Mouse (Mus musculus) retina, postnatal 1 day (tissue): ENCODE measurements at regions not wholly inside any gene's neighbourhood (a gene's known extent, or its start where the extent isn't known, plus 50 kb on each side); places are given as distances from the start of the nearest gene placed in this dataset.
"Not testable (repeated sequence)": the region's sequence is repeated elsewhere in the genome, so short reads cannot be mapped to it uniquely, and the experiment has no call there.

Experiments
- DNase-seq: peaks from one replicate; pipeline ENCODE4 v3.0.0-alpha.2; 2012

DNA sequence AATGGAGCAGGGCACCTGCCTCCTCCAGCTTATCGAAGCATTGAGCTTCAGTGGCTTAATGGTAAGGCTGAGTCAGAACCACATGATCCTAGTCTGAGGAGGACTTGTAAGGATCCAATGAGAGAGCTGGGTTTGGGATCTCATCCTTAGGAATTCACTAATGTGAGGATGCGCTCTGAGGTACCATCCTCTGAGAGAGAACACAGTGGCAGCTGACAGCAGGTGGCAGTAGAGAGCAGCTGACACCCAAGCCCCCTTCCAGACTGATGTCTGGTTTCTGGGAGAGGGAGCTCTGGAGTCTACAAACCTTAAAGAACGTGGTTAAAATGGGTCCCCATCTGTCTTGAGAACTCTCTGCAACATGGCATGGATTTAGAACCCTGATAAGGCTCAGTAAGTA lies 137.8 kb downstream of the B3glct start:
- peak; percentile 70 for DNase-seq

DNA sequence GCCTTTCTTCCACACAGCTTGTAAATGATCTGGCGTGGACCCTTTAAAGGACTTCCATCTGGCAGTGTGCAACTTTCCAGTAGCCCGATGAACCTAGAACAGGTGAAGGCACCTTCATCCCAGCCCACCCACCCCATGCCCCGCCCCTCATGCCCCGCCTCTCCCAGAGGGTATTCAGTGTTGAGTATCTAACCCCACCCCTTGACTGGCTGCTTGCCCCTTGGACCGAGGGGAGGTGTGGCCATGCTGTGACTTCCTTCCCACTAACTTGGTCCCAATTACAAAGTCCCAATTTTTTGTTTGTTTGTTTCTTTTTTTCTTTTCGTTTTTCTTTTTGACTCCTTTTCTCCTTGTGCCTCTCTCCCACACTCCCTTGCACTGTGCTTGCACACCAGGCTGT lies 140.8 kb downstream of the B3glct start:
- no peak for DNase-seq

GRCm38 (mm10) chr5:149823821-149824220 lies 145.8 kb downstream of the B3glct start:
- no peak for DNase-seq

DNA sequence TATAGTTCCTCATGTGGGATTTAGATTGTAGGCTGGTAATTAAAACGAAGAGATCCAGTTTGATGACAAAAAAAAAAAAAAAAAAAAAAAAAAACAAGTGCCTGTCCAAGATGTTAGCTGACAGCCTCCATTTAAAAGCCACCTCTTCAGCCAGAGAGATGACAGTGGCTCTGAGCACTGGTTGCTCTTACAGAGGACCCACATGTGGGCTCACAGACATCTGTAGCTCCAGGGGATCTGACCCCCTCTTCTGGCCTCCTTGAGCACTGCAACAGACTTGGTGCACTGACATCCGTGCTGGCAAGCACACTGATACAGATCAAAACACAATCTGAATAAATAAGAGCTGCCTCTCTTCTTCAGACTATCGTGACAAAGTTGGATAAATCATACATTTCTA lies 149.6 kb downstream of the B3glct start:
- DNase-seq: no peak

GRCm38 (mm10) chr5:149831122-149831861 lies 153.3 kb downstream of the B3glct start:
- peak; percentile 86 for DNase-seq

GRCm38 (mm10) chr5:149837379-149837778 lies 159.3 kb downstream of the B3glct start:
- DNase-seq: no peak

- DNase-seq: no peak
Measured at GRCm38 (mm10) chr5:149842491-149842890, 164.5 kb downstream of the B3glct start.

GRCm38 (mm10) chr5:149843310-149843709 lies 165.3 kb downstream of the B3glct start:
- no peak for DNase-seq

- no peak for DNase-seq
Measured at GRCm38 (mm10) chr5:149845256-149845655, 167.2 kb downstream of the B3glct start.

- DNase-seq: no peak
Measured at GRCm38 (mm10) chr5:149848465-149848864, 170.0 kb upstream of the Rxfp2 start.

- DNase-seq: peak; percentile 83
Measured at GRCm38 (mm10) chr5:149851011-149851410, 167.5 kb upstream of the Rxfp2 start.

DNA sequence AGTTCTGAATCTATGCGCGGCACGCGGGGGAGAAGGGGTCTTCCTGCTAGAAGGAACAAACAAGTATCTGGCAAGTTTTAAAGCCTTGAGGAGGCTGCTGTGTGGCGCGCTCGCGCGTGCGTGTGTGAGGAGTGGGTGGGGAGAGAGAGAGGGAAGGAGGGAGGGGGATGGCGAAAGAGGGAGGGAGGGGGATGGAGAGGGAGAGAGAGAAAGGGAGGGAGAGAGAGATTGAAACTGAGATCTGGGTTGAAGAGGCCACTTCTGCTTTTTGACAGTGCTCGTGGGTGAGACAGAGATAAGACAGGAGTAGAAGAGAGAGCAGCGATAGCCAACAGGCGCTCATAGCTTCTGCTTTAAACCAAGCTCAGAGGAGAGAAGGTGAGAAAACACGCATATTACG lies 166.0 kb upstream of the Rxfp2 start:
- DNase-seq: no peak

DNA sequence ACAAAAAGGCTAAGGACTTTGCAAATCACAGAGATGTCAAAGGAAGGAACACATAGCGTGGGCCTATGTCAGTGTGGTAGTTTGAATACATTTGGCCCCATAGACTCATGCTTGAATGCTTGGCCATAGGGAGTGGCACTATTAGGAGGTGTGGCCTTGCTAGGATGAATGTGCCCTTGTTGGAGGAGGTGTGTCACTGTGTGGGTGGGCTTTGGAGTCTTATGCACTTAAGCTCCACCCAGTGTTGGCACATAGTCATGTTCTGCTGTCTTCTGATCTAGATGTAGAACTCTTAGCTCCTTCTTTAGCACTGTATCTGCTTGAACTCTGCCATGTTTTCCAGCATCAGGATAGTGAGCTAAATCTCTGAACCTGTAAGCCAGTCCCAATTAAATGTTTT lies 162.4 kb upstream of the Rxfp2 start:
- no peak for DNase-seq

DNA sequence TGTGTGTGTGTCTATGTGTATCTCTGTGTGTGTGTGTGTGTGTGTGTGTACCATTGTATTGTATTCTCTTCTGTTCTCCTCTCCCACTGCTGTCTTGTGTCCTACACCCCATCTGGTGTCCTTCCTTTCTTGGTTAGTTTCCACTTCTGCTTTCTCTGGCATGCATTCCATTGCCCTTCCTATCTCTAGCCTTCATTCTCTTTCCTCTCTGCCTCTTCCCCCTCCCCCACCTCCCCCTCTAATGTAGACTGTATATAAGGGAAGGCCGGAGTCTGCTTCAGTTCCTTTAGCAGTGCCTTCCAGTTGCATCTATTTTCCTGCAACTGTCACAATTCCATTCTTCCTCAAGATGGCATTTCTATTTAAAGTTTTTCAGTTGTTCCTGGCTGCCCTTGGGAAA lies 161.5 kb upstream of the Rxfp2 start:
- DNase-seq: no peak

- peak; percentile 63 for DNase-seq
Measured at GRCm38 (mm10) chr5:149861489-149861962, 156.9 kb upstream of the Rxfp2 start.

DNA sequence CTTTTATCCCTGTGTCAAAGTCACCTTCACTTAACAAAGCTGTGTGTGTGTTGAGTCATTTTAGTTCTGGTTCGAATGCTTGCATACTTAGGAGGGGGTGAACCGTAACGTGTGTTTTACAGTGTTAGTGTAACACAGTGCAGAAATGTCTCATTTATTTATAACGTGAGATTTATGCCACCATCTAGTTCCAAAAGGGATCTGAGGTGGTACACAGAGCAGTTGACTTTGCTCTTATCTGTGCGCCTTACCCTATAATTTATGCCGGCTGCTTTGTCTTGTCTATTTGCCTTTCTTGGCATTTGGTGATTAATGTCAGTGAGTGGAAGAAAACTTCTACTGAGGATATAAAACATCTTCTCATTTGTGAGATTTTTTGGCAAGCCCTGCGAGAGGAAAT lies 150.5 kb upstream of the Rxfp2 start:
- DNase-seq: no peak

DNA sequence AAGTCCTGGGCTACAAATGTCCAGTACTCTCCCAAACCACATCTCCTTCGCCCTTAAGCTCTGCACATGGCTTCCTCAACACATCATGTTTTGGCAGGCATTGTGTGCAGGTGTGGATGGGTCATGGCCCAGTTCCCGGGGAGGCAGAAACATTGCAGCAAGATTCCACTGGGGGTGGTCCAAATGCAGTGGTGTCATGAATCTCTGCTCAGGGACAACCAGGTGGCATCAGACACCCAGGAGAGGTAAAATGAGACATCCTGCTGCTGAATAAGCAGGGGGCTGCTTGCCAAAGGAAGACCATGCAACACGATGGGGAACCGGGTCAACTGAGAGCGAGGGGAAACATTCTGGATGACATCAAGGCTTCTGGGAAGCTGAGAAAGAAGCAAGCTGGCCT lies 149.0 kb upstream of the Rxfp2 start:
- no peak for DNase-seq

GRCm38 (mm10) chr5:149870596-149870995 lies 147.9 kb upstream of the Rxfp2 start:
- DNase-seq: no peak

GRCm38 (mm10) chr5:149871521-149871920 lies 147.0 kb upstream of the Rxfp2 start:
- DNase-seq: no peak

DNA sequence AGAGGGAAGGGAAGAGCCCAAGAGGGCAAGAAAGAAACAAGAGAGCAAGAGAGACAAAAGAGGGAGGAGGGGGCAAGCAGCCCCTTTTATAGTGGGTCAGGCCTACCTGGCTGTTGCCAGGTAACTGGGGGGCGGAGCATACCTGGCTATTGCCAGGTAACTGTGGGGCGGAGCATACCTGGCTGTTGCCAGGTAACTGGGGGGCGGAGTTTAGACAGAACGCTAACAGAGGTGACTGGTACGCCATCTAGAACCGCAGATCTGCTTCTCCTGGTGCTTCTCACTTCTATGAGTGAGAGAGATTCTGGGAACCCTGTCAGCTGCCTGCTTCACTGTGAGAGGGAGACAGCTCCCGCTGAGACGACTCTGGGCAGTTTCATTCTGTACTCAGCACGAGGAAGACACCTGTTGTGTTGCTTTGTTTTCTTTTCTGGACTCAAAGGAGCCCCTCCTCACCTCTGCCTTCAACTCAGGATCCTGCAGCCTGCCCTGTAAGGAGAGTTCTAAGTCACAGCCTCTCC lies 144.9 kb upstream of the Rxfp2 start:
- no peak for DNase-seq

DNA sequence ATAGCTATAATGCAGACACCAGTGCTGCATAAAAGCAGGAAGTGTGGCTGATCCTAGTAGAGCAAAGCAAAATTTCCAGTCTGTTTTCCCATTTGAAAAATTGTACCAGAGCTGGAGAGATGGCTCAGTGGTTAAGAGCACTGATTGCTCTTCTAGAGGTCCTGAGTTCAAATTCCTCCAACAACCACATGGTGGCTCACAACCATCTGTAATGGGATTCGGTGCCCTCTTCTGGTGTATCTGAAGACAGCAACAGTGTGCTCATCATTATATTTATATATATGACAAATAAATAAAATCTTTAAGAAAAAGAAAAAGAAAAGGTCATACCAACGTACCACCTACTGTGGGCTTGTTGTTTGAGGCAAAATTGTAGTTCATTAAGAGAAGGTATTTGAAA lies 144.1 kb upstream of the Rxfp2 start:
- DNase-seq: no peak

- not testable (repeated sequence) for DNase-seq
Measured at GRCm38 (mm10) chr5:149892453-149892852, 126.0 kb upstream of the Rxfp2 start.

GRCm38 (mm10) chr5:149906927-149907326 lies 111.5 kb upstream of the Rxfp2 start:
- DNase-seq: no peak

- no peak for DNase-seq
Measured at GRCm38 (mm10) chr5:149908376-149909078, 109.9 kb upstream of the Rxfp2 start.
